Mouse (Mus musculus) lung, adult 2 months (tissue): ENCODE data around the gene Vti1a. TPM values are rescaled to one million over a fixed set of nuclear protein-coding genes. Genes with fewer than 3 reads are reported as not detected.

Experiments used
- DNase-seq: peaks from one replicate; pipeline ENCODE4 v3.0.0; 2022
- H3K4me1 ChIP-seq: fragments of 200-500 bp; 2 replicates; pipeline ENCODE4 v1.6.1; 2011; ENCODE audit warnings: low read length; ENCODE audit not compliant: control insufficient read depth, insufficient read depth
- H3K4me3 ChIP-seq: fragments of 200-500 bp; replicated peaks from 2 replicates; pipeline ENCODE3; 2011; ENCODE audit warnings: low read depth, mild to moderate bottlenecking, control low read depth, low read length; ENCODE audit errors: extremely low read depth
- CTCF ChIP-seq: fragments of 200-500 bp; IDR thresholded peaks from 2 replicates; pipeline ENCODE4 v1.5.1; 2011; ENCODE audit warnings: mild to moderate bottlenecking, low read length, control low read depth; ENCODE audit not compliant: insufficient read depth
- POLR2A ChIP-seq: fragments of 200-500 bp; IDR thresholded peaks from 2 replicates; pipeline ENCODE4 v1.6.1; 2011; ENCODE audit warnings: low read depth, mild to moderate bottlenecking, control low read depth, low read length, borderline replicate concordance; ENCODE audit errors: extremely low read depth
- WGBS: fragments of 180-500 bp; shearing (Covaris S2); methylation state at CpG from one replicate; pipeline ENCODE4 v1.1.7; 2018; 5-methylcytosine and 5-hydroxymethylcytosine counted together
- polyA plus RNA-seq: library from polyadenylated mRNA; depleted of rRNA; stranded (reverse); fragments of >200 nt; gene quantifications from 2 replicates; pipeline ENCODE4 v1.2.3, GENCODE M21; 2012

Vti1a gene
- polyA plus RNA-seq, 1 experiment: 11.5 TPM

DNA sequence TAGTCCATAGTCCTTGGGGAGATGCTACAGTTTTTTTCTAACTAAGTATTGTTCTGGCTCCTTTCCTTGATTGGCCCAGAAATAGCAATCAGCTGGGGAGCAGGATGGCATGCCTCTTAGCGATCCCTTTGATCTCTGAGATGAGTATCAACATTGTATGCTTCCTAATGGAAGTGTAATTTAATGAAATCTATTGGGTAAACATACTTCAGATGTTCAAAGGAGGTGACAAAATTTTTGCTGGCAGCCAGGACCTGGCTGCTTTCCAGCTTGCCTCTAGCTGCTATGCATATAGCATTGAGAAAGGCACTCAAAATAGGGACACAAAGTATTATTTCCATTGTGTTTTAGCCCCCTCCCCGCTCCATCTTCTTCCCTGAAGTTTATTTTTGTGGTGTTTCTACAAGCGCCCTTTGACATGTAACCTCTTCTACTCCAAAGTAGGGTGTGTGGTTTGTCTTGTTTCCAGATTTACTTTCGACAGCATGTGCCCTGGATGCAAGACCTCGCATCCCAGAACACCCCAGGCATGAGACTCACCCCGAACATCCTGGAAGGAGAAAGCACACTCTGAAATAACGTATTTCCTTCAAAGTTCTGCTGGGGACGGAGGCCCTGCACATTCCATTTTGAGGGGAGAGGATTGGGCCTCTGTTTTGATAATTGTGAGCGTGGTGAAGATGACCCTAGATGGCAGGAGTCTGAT is 34.7 kb downstream of the Vti1a start:
- no peak for DNase-seq
- WGBS: 57% methylated on average over 9 of the region's 9 CpGs
- TF ChIP-seq POLR2A (no peak), CTCF (no peak)
- H3K4me3 ChIP-seq: no peak overlapping the region
- H3K4me1 ChIP-seq: no peaks in the 10 kb centered on the region; the same call in 1 of the 2 replicates

- 87% methylated on average over 9 of the region's 9 CpGs for WGBS
- H3K4me1 ChIP-seq: no peaks in the 10 kb centered on the region; the same call in 1 of the 2 replicates
- TF ChIP-seq POLR2A (no peak), CTCF (no peak)
- DNase-seq: no peak
- no peak overlapping the region for H3K4me3 ChIP-seq
Observed at GRCm38 (mm10) chr19:55362606-55363005, 46.5 kb downstream of the Vti1a start.

GRCm38 (mm10) chr19:55369691-55370090 is 53.6 kb downstream of the Vti1a start:
- no peak overlapping the region for H3K4me3 ChIP-seq
- no peak for DNase-seq
- no peak for TF ChIP-seq POLR2A
- WGBS: 32% methylated on average over 3 of the region's 3 CpGs
- peaks cover 7% of the 10 kb centered on the region for H3K4me1 ChIP-seq

GRCm38 (mm10) chr19:55376331-55376730 is 60.2 kb downstream of the Vti1a start:
- TF ChIP-seq CTCF (no peak), POLR2A (no peak)
- DNase-seq: no peak
- WGBS: 88% methylated on average over 6 of the region's 6 CpGs
- Histone ChIP-seq H3K4me3 (no peak overlapping the region), H3K4me1 (no peaks in the 10 kb centered on the region)

DNA sequence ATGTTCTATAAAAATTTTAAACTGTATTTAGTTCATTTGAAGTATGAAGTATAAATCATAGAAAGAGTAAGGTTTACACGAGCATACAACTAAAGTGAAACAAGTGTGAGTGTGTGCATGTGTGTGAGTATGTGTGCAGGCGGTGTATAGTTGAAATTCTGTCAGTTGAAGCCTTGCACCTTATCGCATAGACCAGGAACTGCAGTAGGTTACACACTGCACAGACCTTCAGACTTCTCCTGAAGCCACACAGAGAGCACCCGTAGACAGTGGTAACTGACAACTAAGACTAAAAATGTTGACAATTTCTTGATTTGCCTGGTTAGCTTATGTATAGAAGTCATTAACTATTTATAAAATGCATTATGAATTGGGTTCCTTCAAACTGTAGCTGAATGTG is 61.4 kb downstream of the Vti1a start:
- DNase-seq: no peak
- no peak overlapping the region for H3K4me3 ChIP-seq
- no peaks in the 10 kb centered on the region for H3K4me1 ChIP-seq
- TF ChIP-seq POLR2A (no peak), CTCF (no peak)
- 92% methylated on average over 4 of the region's 4 CpGs for WGBS

DNA sequence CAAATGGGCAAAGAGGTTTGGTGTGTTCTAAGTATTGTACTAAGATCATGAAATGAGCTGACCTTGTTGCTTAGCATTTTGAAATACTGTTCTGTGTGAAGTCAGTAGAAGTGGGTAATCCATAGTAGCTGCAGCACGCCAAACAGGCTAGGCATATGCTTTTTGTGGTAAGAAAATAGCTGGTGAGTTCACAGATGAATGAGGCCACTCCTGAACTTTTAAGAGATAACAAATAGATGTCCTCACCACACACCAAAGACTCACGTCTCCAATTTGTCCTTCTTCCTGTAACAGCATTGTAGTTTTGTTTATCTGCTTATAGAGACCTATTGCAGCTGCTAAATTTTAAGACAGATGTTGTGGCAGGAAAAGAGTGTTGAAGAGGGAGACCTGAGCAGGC is 62.8 kb downstream of the Vti1a start:
- TF ChIP-seq POLR2A (no peak), CTCF (no peak)
- DNase-seq: no peak
- 69% methylated on average over 2 of the region's 2 CpGs for WGBS
- Histone ChIP-seq H3K4me1 (no peaks in the 10 kb centered on the region), H3K4me3 (no peak overlapping the region)

- TF ChIP-seq CTCF (no peak), POLR2A (no peak)
- Histone ChIP-seq H3K4me1 (no peaks in the 10 kb centered on the region), H3K4me3 (no peak overlapping the region)
- WGBS: 83% methylated on average over 12 of the region's 12 CpGs
- no peak for DNase-seq
Observed at GRCm38 (mm10) chr19:55380764-55381163, 64.7 kb downstream of the Vti1a start.

DNA sequence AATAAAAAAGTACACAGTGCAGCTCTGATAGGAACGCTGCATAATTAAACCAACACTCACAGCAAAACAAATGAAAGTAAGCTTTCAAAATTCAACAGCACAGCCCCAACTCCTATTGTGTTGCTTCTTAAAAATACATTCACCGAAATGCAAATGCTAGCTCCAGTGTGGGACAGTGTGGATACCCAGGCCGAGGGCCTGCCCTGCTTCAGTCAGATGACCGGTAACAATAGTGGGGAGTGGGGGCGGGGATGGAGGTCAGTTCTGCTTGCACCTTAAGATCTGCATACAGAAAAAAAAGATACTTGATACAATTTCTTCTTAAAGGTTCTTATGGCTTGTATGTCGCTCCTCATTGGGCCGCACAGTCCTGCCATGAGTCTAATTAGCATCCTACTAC is 65.2 kb downstream of the Vti1a start:
- no peaks in the 10 kb centered on the region for H3K4me1 ChIP-seq
- TF ChIP-seq POLR2A (no peak), CTCF (no peak)
- DNase-seq: no peak
- H3K4me3 ChIP-seq: no peak overlapping the region
- WGBS: 93% methylated on average over 7 of the region's 7 CpGs

DNA sequence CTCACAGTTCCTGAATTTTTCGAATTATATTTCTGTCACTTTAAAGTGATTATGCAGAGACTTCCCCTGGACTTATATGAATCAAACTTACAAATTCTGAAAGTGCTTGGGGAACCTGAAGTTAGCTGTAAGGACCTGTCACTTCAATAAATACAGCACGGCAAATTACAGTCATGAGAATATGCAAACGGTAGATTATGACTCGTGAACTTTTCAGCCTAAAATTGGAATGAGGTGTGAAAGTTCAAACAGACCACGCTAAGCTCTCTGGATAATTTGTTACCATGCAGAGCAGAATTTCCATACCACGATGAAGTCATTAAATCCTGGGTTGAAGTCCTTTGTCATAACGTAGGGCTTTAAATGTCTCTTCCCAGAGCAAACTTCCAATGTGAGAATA is 66.7 kb downstream of the Vti1a start:
- Histone ChIP-seq H3K4me1 (no peaks in the 10 kb centered on the region), H3K4me3 (no peak overlapping the region)
- WGBS: 76% methylated on average over 7 of the region's 7 CpGs
- DNase-seq: no peak
- TF ChIP-seq POLR2A (no peak), CTCF (no peak)

- whole genome bisulfite sequencing: 93% methylated on average over 15 of the region's 15 CpGs
- no peak for DNase-seq
- Histone ChIP-seq H3K4me3 (no peak overlapping the region), H3K4me1 (no peaks in the 10 kb centered on the region)
- TF ChIP-seq POLR2A (no peak), CTCF (no peak)
Observed at GRCm38 (mm10) chr19:55384634-55385033, 68.5 kb downstream of the Vti1a start.

DNA sequence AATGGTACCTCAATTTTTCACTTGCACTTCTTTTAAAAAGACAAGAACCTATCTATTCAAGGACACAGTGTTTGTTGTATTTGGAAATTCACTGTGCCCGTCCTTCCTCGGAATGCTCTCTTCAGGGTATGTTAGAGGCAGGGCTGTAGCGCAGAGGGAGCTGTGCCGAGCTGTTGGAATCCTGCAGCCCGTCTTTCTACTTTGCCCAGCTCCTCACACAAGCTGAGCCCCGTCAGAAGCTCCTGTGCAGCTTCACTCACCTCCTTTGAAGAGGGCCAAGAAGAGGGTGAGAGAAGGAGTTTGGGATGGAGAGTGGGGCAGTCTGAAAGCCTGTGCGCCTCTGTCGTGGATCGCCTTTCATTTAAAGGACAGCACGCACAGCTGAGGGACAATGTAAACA is 72.9 kb downstream of the Vti1a start:
- TF ChIP-seq CTCF (no peak), POLR2A (no peak)
- Histone ChIP-seq H3K4me1 (no peaks in the 10 kb centered on the region), H3K4me3 (no peak overlapping the region)
- no peak for DNase-seq
- WGBS: 71% methylated on average over 10 of the region's 10 CpGs
